Mouse (Mus musculus): ENCODE data around the gene Cxcl10.

Gene Cxcl10

GRCm38 (mm10) chr5:92321631-92322400 is 26.9 kb downstream of the Cxcl10 start:
- no peak for DNase-seq (ENCODE audit: low read depth, low spot score)

GRCm38 (mm10) chr5:92318596-92318995 is 30.1 kb downstream of the Cxcl10 start:
- no peak for DNase-seq (ENCODE audit: low read depth, low spot score)

GRCm38 (mm10) chr5:92318119-92318518 is 30.6 kb downstream of the Cxcl10 start:
- no peak for DNase-seq (ENCODE audit: low read depth, low spot score)

GRCm38 (mm10) chr5:92313776-92314175 is 34.9 kb downstream of the Cxcl10 start:
- no peak for DNase-seq (ENCODE audit: low read depth, low spot score)

- DNase-seq (ENCODE audit: low read depth, low spot score), result peak; percentile 64
Measured at GRCm38 (mm10) chr5:92312046-92312715, 36.5 kb downstream of the Cxcl10 start.

GRCm38 (mm10) chr5:92309681-92310511 is 38.8 kb downstream of the Cxcl10 start, which contains the start of gene Sdad1:
Sdad1 (minus strand) TSS chr5:92310479.
- peak; percentile 88 for DNase-seq (ENCODE audit: low read depth, low spot score)

- no peak for DNase-seq (ENCODE audit: low read depth, low spot score)
Measured at GRCm38 (mm10) chr5:92304291-92304690, 44.4 kb downstream of the Cxcl10 start.

- DNase-seq (ENCODE audit: low read depth, low spot score), result no peak
Measured at GRCm38 (mm10) chr5:92302149-92302840, 46.4 kb downstream of the Cxcl10 start.
